Mouse (Mus musculus) spleen, postnatal 4 days (tissue): ENCODE measurements around the gene Fam69b.

Source experiments
- DNase-seq, 2 experiments: peaks; one replicate each; pipeline ENCODE4 v3.0.0; 2022; ENCODE audit warnings: low spot score in 2 of 2

The Fam69b gene

DNA sequence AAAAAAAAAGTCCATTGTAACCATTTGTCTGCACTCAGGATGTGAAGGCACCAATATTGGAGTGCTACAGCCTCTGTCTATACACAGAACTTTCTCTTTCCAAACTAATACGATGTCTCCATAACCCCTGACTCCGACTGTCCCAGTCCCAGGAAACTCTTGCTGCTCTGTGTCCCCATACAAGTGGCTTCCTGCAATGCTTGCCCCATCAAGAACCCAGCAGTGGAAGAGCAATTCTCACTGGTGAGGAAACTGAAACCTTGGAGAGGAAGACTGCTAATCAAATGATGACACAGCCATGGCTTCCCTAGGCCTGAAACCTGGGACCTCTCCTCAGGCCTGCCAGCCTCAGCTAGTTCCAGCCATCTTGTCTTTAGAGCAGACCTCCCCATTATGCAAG, 30.4 kb upstream of the Fam69b start:
- DNase-seq = no peak

DNA sequence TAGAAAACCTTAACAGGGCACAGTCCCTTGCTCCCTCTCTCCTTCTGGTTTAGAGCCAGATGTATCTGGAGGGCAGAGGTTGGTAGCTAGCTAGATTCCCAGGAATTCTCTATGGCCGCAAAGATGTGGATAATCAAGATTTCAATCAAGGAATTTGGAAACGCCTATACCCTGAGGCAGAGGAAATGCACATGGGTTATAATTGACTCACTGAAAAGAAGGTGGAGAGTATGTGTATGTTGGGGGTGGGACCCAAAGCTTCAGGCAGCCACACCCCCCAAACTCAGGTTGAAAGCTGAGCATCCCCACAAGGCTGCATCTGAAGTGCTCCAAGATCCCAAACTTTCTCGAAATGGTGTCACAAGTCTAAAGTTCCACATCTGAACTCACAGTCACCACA, 29.8 kb upstream of the Fam69b start:
- no peak for DNase-seq

DNA sequence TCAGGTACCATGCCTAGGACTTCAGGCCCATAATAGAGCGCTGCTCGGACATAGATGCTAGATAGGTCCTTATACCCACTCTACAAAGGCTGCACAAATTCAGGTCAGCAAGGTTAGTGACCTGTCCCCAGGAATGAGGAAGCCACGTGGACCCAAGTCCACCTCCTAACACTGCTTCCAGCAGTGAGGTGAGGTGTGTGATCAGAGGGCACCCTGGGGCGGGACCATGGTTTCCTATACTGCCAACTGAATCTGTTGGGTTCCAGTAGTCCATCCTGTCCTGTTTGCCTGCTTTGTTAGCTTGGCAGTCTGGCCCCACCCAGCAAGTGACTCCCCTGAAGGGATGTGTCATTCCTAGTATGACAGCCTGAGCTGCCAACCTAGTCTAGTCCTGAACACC, 28.3 kb upstream of the Fam69b start:
- DNase-seq = no peak

DNA sequence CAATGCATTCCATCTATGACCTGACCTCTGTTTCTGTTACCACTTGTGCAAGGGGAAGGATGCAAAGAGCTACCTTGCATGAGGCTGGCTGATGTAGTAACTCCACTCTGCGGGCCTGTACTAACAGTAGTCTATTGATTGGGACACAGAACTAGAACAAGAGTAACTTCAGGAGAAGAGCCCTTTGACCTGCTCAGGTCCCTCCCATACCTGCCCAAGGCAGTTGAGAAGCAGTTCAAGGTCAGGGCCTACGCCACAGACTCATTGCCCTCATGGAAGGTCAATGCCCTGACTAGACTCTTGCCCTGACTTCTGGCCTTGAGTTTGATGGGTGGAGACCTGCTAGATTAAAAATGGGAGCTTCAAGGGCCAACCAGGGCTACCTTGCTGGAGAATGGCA, 27.6 kb upstream of the Fam69b start:
- DNase-seq = no peak

DNA sequence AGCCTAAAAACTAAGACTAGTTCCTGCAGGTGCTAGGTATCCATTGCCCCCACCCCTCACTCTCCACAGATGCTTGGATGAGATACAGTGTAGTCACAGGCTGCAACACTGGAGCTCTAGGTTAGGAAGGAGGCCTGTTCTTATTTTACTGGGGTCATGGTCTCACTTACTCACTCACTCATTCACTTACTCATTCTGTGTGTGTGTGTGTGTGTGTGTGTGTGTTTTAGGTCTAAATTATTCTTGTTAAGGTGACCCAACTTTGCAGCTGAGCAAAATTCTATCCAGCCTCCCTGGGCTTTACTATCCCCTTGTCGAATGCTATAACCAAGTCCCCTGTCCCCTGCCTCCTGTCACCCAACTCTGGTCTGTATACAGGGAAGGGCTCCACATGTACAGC, 26.7 kb upstream of the Fam69b start:
- DNase-seq = no peak

DNA sequence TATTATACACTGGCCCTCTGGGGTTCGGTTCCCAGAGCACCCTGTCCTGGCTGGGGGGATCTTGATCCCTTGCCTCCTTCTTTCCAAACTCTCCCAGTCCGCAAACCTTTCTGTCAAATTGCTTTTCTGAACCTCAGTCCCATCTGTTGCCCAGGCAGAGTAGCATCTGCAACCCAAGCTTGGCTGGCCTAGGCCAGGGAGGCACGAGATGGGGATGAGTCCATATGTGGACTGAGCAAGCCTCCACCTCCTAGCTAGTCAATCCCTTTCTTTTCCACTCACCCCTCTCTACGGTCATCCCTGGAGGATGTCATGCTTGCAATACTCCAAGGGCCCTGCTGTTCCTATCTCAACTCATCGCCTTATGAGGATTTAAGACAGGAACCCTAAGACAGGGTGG, 25.6 kb upstream of the Fam69b start:
- no peak for DNase-seq

DNA sequence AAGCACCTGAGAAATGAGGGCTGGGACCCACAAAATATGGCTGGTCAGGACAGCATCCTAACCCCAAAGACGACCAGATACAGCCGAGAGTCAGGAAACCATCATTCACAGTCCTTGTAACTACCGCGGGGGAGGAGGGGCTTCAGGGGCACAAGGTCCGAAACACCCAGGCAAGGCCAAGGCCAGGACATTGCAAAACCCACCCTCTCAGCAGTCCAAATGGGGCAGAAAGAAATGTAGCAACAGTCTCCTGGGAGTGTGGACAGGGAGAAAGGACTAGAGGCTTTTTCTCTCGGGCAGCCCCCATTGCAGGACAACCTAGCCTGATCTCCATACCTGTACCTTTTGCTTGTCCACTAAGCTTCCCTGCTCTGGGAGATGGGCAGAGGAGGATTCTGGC, 25.1 kb upstream of the Fam69b start:
- no peak for DNase-seq

DNA sequence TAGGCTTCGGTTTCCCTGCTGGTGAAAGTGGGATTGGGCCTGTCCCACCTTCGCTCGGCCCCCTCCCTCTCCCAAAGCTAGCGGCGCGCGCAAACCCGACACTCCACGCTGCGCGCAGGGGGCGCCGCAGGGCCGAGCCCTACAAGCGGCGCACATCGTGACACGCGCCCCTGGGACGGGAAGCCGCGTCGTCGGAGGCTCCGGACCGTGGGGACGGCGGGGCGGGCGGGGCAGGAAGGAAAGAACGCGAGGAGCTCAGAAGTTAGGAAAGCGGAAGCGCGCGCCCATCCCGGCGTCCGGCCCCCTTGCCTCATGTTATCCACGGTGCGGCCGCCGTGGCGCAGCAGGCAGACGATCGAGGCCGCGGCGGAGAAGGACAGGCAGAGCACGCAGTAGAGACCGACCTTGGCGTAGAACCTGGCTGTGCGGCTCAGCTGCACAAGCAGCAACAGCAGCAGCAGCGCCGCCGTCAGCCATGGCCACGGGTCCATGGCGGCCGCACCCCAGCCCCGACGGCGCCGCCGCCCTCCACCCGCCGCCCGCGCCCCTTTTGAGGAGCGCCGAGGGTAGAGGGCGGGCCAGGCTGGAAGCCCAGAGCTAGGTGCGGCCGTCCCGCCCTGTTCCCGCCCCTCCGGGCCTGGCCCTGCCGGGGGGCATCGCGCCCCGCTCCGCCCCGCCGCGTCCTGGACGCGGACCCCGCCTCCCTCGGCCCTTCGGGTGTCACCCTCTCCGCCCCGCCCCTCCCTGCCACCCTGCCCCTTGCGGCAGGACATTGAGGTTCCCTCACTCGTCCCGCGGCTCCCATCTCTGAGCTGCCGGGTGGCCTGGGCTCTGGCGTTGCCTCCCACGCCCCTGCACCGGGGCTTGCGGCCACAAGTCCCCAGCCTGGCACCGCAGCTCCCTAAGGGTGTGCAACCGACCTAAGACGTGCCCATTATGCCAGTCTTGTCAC, 24.3 kb upstream of the Fam69b start, which contains the start of gene Agpat2:
Gene Agpat2, minus strand, starts transcription at position 698 of the 952 bp plus-strand sequence.
- DNase-seq = peak; percentile 76 to 85

DNA sequence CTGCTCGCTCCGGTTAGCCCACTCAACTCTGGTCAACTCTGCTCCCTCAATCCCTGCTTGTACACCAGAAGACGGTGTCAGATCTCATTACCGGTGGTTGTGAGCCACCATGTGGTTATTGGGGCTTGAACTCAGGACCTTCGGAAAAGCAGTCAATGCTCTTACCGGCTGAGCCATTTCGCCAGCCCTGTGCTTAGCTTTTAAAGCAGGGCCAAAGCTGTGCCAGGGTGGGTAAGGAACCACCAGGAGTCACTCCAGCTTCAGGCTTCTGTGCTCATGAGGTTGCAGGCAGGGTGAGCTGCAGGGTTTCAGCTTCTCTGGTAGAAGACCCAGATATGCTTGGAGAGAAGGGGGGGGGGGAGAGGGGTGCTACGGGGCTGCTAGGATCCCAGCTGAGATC, 22.9 kb upstream of the Fam69b start:
- DNase-seq = no peak

DNA sequence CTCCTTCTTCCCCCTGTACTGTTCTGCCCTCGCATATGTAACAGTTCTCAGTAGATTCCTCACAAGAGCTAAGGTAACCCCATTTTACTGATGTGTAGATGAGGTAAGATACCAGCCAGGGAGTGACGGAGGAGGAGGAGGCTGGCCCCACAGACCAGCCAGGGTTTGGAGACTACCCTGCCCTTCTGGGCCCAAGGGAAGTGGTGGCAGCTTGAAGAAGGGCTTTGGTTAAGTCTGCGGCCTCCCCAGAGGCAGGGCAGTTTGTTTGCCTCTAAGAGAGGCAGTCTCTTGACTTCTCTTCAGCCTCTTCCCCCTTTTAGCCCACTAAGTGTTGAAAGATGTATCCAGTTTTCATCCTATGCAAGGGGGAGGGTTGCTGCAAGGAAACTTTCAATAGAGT, 21.7 kb upstream of the Fam69b start:
- peak in 1 of 2 experiments; percentile 66 for DNase-seq

DNA sequence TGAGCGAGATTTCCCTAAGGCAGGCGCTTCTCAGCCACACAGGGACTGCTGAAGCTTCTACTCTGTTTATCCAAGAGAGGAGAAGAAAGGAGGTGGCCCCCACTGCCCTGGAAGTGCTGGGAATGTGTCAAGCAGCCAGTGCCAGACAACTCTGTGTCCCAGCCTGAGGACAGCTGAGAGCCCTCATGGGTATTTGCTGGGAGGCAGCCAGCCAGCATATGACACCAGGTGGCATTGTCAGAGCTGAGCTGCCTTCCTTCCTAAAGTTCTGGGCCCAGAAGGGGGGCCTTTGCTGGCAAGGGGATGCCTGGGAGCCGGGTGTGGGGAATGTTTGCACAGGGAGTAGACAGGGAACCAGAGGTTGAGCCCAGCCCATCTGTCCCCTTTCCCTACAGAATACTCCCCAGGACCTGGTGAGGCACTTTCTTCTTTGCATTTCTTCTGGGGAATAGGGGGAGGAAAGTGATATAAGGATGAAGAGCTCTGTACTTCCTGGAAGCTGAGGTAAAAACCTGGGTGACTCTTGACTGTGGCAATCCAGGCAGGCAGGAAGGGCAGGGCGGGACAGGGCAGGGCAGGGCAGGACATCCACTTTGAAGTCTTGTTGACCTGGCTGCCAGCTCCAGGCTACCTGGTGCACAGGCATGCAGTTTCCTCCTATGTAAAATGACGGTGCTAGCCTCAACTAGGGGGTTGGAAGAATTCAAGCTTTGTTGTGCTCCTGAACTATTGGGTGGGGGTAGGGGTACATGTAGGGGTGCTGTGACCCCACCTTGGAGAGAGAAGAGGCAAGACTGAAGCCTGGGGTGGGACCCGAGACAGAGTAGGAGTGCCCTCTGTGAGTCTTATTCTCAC, 21.0 kb upstream of the Fam69b start:
- DNase-seq = no peak

DNA sequence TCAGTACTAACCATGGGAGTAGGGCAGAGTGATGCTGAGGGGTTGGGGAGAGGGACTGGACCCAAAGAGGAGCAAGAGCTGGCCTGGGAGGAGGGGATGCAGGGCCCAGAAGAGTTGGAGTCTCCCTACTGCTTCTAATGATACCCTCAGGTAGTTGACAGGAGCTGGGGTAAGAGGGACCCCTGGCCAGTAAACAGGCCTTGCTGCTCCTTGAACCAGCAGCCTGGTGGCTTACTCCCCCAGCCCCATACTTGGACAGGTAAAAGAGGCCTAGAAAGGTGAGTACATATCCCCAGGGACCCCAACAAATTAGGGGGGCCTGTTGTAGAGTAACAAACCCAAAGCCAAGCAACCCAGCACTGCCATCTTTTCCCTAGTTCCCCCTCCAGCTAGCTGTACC, 19.5 kb upstream of the Fam69b start:
- no peak for DNase-seq

DNA sequence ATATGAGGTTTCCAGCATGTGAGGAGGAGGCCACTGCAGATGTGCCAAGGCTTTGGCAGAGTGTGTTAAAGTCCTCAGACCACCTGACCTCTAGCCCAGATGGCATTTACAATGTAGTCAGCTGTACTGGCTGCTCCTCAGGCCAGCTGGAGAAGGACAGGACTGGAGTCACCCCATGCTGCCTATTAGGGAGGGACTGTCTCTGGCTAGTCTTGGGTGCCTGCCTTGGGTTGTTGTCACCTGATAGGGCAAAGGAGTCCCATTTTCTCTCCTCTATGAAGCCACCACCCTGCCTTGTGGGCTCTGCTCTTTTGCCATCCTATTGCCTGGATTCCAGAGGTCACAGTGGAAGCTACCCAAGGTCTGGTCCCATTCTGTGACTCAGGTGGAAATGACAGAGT, 19.0 kb upstream of the Fam69b start:
- no peak for DNase-seq

DNA sequence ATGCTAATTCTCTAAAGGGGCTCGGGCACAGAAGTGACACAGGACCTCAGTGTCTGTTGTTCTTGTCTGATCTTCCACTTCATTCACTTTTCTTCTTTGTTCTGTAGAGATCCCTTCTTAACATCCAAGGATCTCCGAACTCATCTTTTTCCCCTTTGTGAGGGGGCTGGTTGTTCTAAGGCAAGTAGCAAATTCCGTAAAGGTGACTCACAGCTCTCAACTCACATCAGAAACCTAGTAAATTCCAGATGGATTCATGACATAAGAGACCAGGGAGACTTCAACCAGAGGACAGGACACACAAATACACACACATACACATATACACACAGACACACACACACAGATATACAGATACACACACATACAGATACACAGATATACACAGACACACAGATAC, 17.7 kb upstream of the Fam69b start:
- DNase-seq = no peak

DNA sequence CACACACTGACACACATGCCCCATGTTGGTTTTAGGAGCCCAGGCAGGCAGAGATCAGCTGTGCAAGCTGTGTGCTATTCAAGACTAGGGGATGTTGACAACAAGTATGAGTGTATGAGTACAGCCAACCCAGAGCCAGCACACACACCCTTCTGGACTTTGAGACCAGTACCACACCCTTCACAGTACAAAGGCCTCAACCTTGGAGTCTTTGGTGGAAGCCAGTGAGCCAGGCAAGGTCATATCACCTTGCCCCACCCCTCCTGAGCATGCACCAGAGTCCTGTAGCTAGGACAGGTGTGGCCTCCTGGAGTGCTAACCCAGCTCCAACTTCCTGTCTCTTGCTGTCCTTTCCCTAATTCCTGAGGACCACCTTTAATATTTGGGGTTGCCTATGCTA, 17.2 kb upstream of the Fam69b start:
- DNase-seq = no peak

DNA sequence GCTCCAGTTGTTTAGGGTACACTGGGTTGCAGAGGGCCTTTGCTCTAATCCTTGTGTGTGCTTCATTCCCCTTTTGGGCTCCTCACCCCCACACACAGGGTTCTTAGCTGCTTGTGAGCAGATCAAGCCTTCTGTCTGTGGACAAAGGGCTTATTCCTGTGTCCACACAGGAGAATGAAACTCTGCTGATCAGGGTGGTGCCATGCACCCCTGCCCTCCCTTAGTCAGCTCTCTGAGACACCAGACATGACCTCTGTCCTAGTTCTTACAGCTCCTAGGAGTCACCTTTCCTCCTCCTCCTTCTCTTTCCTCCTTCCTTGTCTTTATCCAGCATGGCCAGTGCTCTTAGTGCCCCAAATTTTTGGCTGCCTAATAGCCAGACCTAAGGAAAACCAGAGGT, 16.4 kb upstream of the Fam69b start:
- no peak for DNase-seq

DNA sequence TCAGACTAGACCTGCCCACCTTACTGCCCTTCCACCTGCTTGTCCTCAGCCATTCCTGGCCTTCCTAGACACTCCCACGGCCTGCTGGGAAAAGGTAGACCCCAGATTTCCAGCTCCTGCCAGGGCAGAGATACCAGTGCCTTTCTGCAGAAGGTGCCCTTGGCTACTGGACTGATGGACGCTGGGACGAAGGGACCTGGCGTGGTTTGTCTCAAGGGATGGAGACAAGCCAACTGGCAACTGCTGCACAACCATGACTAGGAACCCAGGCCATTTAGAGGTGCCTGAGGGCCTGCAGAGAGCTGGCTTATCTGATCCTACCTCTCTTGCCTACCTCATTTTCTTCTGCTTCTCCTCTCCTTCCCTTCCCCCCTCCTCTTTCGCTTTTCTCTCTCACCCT, 13.4 kb upstream of the Fam69b start:
- no peak for DNase-seq

DNA sequence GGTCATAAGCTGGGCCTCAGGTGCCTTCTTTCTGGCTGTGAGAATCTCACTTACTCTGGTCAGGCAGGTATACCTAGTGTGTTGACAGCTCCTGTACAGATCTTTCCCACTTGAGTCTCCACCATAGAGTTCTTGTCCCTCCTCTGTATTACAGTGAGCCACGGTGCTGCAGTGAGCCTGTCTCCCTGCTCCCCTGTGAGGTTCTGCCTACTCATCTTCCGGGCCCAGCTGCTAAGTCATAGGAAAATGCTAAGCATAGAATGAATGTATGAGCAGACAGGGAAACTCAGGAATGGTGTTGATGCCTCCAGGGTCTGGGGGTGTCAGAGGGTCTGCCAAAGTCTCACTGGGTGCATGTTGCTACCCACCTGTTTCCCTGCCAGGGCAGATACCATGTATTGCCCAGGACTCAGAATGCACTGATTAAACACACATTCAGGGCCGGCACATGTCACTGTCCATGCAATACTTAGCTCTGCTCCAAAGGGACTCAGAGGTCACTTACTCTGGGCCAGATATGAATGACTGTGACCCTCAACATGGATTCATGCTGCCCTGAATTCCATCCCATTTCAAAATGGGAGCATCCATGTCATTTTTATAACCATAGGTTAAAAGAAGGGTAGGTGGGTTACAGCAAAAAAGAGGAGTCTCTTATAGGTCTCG, 12.7 kb upstream of the Fam69b start:
- DNase-seq = no peak

DNA sequence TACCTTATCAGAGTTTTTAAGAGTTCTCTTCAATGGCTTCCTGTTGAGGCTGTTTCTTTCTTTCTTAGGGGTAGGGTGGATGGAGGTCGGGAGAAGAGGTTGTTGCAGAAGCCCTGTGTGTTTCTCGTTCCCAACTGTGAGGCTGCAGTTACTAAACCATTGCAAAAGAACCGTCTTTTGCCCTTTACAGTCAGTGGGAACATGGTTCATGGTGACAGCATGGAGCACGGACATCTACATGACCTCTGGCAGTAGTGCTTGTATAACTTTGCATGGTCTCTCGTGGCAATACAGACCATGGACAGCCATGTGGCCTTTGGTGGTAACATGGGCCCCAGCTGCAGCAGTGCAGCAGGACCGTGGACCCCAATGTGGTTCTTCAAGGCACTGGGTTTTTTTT, 10.9 kb upstream of the Fam69b start:
- no peak for DNase-seq

DNA sequence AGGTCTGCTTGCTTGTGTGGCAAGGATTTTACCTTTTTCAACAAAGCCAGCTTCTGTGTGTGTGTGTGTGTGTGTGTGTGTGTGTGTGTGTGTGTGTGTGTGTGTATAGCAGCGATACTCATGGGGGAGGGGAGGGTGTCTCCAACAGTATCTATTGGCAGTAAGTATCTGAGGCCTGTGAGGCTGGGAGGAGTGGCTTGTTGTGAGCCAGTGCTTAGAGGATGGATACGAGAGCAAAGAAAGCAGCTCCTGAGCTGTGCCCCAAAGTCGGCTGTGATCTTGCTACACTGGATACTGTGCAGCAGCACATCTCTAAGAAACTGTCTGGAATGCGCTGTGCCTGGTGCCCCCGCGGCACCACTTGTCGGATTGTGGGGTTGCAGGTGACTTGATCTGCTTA, 10.3 kb upstream of the Fam69b start:
- no peak for DNase-seq

DNA sequence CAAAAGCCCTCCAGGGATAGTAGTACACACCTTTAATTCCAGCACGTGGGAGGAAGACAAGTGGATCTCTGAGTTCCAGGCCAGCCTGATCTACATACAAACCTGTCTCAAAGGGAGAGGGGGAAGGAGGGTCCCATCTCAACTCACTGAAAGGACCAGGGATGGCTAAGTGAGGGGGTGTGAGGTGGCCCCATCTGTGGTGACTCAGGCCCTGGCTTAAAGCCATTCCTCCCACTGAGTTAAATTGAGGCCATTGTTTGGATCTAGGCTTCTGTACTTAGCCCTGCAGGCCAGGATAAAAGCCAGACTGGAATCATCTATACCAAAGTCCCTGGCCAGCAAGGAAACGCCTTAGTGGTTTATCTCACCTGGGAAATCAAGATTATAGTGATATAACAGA, 7.0 kb upstream of the Fam69b start:
- no peak for DNase-seq

DNA sequence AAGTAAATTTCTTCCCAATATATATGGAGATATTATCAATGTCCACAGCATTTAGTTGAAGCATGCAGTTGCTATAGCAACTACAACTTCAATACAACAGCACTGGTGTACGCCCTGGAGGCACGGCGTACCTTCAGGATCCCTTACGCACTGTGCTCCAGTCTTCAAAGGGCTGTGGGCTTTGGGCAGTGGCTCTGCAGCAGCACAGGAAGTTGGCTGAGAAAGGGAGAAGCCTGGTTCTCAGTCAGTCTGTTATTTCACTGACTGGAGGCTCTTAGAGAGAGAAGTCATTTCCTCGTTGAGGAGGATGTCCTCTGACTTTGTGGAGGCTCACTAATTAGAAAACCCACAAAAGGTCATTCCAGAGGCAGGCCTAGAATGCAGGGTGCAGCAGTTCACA, 5.3 kb upstream of the Fam69b start:
- DNase-seq = no peak
